Mouse (Mus musculus): ENCODE measurements around the gene Rundc3b.

Rundc3b gene

DNA sequence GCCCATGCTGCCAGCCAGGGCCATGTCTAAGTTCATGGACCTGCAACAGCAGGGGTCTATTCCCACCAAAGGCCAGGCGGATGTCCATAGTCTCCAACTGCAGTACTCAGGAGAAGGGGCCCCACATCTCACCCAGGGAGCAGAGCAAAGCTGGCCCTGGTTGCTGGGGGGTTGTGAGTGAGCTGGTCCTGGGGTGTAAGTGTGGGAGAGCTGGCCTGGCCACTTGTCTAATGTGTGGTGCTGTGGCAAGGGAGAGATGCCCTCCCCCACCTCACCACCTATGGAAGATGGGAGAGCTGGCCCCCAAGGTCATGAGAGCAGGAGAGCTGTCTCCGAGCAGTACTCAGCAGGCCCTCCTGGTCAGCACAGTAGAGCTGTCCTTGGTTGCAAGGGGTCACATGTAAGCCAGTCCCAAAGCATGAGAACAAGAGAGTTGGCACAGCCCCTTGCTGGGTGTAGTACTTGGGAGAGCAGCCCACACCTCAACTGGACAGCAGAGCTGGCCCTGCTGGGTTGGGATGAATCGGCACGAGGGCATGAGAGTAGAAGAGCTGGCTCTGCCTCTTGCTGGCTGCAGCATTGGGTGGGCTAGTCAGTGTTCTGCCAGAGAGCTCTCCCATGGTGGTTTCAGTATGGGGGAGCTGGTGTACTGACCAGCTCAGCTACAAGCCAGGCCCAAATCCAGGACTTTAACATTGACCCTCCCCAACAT, 134.6 kb downstream of the Rundc3b start:
- DNase-seq = no peak

DNA sequence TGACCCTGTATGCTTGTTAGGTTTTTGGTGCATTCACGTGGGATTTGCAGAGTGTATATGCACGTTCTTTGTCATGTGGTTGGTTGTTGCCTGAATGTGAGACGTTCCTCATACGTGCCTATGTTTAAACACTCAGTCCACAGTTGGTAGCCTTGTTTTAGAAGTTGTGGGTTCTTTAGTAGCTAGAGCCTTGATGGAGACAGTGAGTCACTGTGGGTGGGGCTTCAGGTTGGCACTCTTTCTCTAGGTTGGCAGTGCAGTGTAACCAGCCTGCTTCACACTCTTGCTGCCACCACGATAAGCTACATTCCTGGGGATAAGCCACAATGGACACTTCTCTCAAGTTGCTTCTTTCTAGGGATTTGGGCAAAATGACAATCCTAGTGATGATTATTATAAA, 166.2 kb downstream of the Rundc3b start:
- no peak for DNase-seq

DNA sequence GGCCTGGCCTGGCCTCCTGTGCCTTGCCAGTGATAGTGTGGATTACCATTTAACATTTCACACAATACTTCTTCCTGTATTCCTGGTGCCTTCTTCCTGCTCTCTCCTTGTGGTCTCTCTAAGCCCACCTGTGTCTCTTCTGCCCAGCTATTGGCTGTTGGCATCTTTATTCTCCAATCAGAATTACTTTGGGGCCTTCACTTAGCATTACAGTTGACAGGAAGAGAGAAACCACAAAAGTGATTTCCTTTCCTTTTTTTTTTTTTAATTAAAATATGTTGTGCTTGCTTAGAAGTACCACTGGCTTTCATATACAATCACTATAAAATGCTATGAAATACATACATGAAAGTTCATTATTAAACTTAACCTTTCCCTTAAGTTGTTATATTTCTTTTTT, 167.2 kb downstream of the Rundc3b start:
- DNase-seq = no peak

Measured in cerebellum, adult 18-20 months (tissue).